Mouse (Mus musculus) kidney, adult 2 months (tissue): Measurements from ENCODE around the gene Mchr1.
"Not testable (repeated sequence)": the region's sequence is repeated elsewhere in the genome, so short reads cannot be mapped to it uniquely, and the experiment has no call there.

Experiments
- CTCF ChIP-seq: fragments of 200-500 bp; conservative IDR thresholded peaks from 2 replicates; pipeline ENCODE4 v1.5.1; 2011; ENCODE audit warnings: low read depth, mild to moderate bottlenecking, control low read depth, low read length, moderate library complexity, mixed read lengths; ENCODE audit not compliant: insufficient read depth, insufficient read length
- POLR2A ChIP-seq: fragments of 200-500 bp; IDR thresholded peaks from one replicate; pipeline ENCODE4 v1.6.1; 2011; ENCODE audit warnings: low read depth, low read length, control low read depth

DNA sequence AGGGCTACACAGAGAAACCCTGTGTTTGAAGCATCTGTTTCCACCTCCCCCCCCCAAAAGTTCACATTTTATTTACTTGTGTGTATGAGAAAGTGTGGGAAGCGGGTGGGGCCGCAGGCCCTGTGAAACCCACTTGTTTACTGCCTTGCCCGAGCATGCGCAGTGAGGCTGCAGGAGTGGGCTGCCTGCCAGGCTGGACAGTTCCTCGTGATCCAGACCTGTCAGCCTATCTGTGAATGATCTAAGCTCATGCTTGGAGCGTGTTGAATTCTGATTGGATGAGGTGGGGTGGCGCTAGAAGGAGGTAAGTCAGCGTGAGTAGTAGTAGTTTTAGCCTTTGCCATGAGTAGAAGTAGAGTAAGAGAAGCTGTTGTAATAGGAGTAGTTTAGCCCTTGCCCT is 15.2 kb upstream of the Mchr1 start:
- TF ChIP-seq CTCF, POLR2A: not testable (repeated sequence)
